ENCODE assay signal across 8 mouse cellular contexts in the genomic region with DNA sequence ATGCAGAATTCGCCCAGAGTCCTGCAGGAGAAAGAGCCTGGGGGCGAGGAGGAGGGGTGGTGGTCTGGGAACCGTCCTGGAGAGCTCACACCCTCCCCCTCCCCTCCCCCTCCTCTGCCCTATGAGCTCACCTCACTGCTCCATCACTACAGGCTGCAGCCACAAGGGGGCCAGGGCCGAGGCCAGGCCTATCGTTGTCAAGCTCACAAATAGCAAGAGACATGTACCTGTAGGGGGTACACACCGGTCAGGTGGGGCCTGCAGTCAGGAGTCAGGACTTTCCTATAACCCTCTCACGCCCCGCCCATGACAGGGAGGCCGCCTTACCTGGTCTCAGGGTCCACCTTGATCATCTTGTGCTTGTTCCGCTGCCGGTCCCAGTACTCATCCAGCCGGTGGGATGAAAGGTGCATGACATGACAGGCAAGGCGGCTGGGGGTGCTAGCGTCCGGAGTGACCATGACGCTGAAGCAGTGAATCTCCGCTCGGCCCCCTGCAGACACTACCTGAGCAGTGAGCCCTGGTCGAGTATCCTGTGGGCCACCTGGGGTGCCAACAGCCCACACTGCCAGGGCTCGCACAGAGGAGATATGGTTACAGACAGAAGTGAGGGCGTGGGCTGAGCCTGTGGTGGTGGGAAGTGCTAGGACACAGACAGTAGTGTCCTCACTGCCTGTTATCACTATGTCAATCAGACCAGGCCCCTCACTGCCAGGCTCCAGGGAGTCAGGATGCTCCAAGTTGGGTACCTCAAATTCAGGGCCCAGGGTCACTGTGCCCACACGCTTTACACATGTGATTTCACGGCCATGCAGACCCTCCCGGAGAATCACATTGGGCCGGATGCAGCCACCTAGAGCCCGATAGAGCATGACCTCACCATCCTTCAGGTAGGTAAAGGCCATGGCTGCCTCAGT. TPM values are rescaled to one million over a fixed set of nuclear protein-coding genes. Genes with fewer than 3 reads are reported as not detected.
DNase-seq lines count a peak whose midpoint lies in the region; ATAC-seq and TF ChIP-seq lines count a peak whose summit lies in the region.

No protein-coding gene starts in this region.

- 62% methylated on average over 26 of the region's 26 CpGs for WGBS in heart, adult 2 months
- WGBS in embryonic facial prominence, embryonic 14.5 days, result 59% methylated on average over 25 of the region's 26 CpGs

- TF ChIP-seq EP300 in heart, adult 2 months (IDR thresholded peaks at IDR 0.05; ENCODE audit: insufficient read depth, low read depth, low read length), result no peak

- no peak overlapping the region for H3K4me2 ChIP-seq in embryonic facial prominence, embryonic 14.5 days (ENCODE audit: low read depth, low read length)

- peaks cover 5% of the 10 kb centered on the region for H3K4me1 ChIP-seq in heart, adult 2 months (ENCODE audit: control insufficient read depth, insufficient read depth, low read length)
- H3K4me1 ChIP-seq in embryonic facial prominence, embryonic 14.5 days (ENCODE audit: control insufficient read depth, insufficient read depth, low read length), result peaks cover 20% of the 10 kb centered on the region

- TF ChIP-seq CTCF in heart, adult 2 months (IDR thresholded peaks at IDR 0.05), result peak; percentile 55

- TF ChIP-seq POLR2A in heart, adult 2 months (IDR thresholded peaks at IDR 0.05; ENCODE audit: insufficient read depth, low read depth, low read length), result no peak

- H3K9me3 ChIP-seq in embryonic facial prominence, embryonic 14.5 days (ENCODE audit: control insufficient read depth, low read length), result no peaks in the 10 kb centered on the region

- H3K79me2 ChIP-seq in heart, adult 2 months (replicated peaks; ENCODE audit: control insufficient read depth, insufficient read depth, low read length), result no peaks in the 10 kb centered on the region; the same call in 1 of the 2 replicates

- no peaks in the 10 kb centered on the region for H3K27me3 ChIP-seq in heart, adult 2 months (ENCODE audit: control insufficient read depth, insufficient read depth, low read length)
- H3K27me3 ChIP-seq in embryonic facial prominence, embryonic 14.5 days (replicated peaks; ENCODE audit: control insufficient read depth, insufficient read depth, low read length), result no peaks in the 10 kb centered on the region

- no peak overlapping the region for H3K27ac ChIP-seq in heart, adult 2 months
- H3K27ac ChIP-seq in embryonic facial prominence, embryonic 14.5 days (replicated peaks; ENCODE audit: low read depth, low read length), result no peak overlapping the region

- H3K9ac ChIP-seq in heart, adult 2 months (ENCODE audit: low read depth, low read length), result no peak overlapping the region
- H3K9ac ChIP-seq in embryonic facial prominence, embryonic 14.5 days (ENCODE audit: low read depth, low read length), result no peak overlapping the region

- no peak overlapping the region for H3K4me3 ChIP-seq in heart, adult 2 months
- H3K4me3 ChIP-seq in embryonic facial prominence, embryonic 14.5 days (ENCODE audit: low read depth, low read length), result no peak overlapping the region

- no peaks in the 10 kb centered on the region for H3K36me3 ChIP-seq in heart, adult 2 months (ENCODE audit: control insufficient read depth, insufficient read depth, low read length)
- peaks cover 56% of the 10 kb centered on the region for H3K36me3 ChIP-seq in embryonic facial prominence, embryonic 14.5 days (ENCODE audit: control insufficient read depth, insufficient read depth, low read length)

- intact Hi-C loops in heart, adult 2 months (cut with DNase I), result no loop called here
- intact Hi-C loops in heart, postnatal 36 days (cut with DNase I), result no loop called here

- DNase-seq in heart, adult 2 months, result no peak
- no peak for DNase-seq in heart, postnatal 36 days
- DNase-seq in urinary bladder, postnatal 4 days (ENCODE audit: low spot score in 2 of 2), result peak; percentile 58 to 79
- no peak for DNase-seq in urinary bladder, postnatal 36 days (ENCODE audit: low spot score in 2 of 2)
- peak; percentile 58 for DNase-seq in embryonic facial prominence, embryonic 14.5 days (ENCODE audit: low spot score)
- DNase-seq in kidney, postnatal 25 days, result peak; percentile 75 to 84
- DNase-seq in naive thymus-derived CD4-positive, alpha-beta T cell, adult 2 months (ENCODE audit: low read depth), result peak; percentile 78
- no peak for DNase-seq in frontal cortex, postnatal 25 days (ENCODE audit: low spot score in 2 of 2)

- ATAC-seq in embryonic facial prominence, embryonic 14.5 days (ENCODE audit: low read depth), result no peak

RNA-seq across cellular contexts. Expression of a gene that starts 4.3 kb away (rescaled TPM):
- 10 to 100 TPM; 22.8 to 25.6 TPM for total RNA-seq in heart, adult 2 months (2021)
- polyA plus RNA-seq in heart, adult 2 months (2012; rRNA removed), result 79.2 and 81.5 TPM in 2 replicates
- 10 to 100 TPM; 21.2 to 24.3 TPM for total RNA-seq in heart, postnatal 36 days (2021)
- 116 and 120 TPM in 2 replicates for polyA plus RNA-seq in embryonic facial prominence, embryonic 14.5 days (2014; fragmentation: Nextera tagmentation; extraction: Ambion mirVana)

RNA-seq across cellular contexts. Expression of a gene that starts 4.5 kb away (rescaled TPM):
- total RNA-seq in heart, adult 2 months (2021), result 10 to 100 TPM; 13.3 to 17.2 TPM
- 16.5 and 21.9 TPM in 2 replicates for polyA plus RNA-seq in heart, adult 2 months (2012; rRNA removed)
- 10 to 100 TPM; 12.1 to 19.5 TPM for total RNA-seq in heart, postnatal 36 days (2021)
- 78.9 and 91.1 TPM in 2 replicates for polyA plus RNA-seq in embryonic facial prominence, embryonic 14.5 days (2014; fragmentation: Nextera tagmentation; extraction: Ambion mirVana)

RNA-seq across cellular contexts. Expression of a gene that starts 6.8 kb away (rescaled TPM):
- total RNA-seq in heart, adult 2 months (2021), result 10 to 100 TPM; 61.9 to 88.1 TPM
- 60.7 and 69.1 TPM in 2 replicates for polyA plus RNA-seq in heart, adult 2 months (2012; rRNA removed)
- 10 to 100 TPM; 69.2 to 76.5 TPM for total RNA-seq in heart, postnatal 36 days (2021)
- 59.6 and 61.9 TPM in 2 replicates for polyA plus RNA-seq in embryonic facial prominence, embryonic 14.5 days (2014; fragmentation: Nextera tagmentation; extraction: Ambion mirVana)

RNA-seq across cellular contexts. Expression of a gene that starts 13.9 kb away (rescaled TPM):
- 10 to 100 TPM; 47.8 to 51.2 TPM for total RNA-seq in heart, adult 2 months (2021)
- 55.5 and 65.0 TPM in 2 replicates for polyA plus RNA-seq in heart, adult 2 months (2012; rRNA removed)
- 10 to 100 TPM; 48.7 to 52.2 TPM for total RNA-seq in heart, postnatal 36 days (2021)
- polyA plus RNA-seq in embryonic facial prominence, embryonic 14.5 days (2014; fragmentation: Nextera tagmentation; extraction: Ambion mirVana), result 173 and 202 TPM in 2 replicates

RNA-seq across cellular contexts. Expression of a gene that starts 23.4 kb away (rescaled TPM):
- total RNA-seq in heart, adult 2 months (2021), result 10 to 100 TPM; 14.2 to 15.3 TPM
- 21.0 and 25.2 TPM in 2 replicates for polyA plus RNA-seq in heart, adult 2 months (2012; rRNA removed)
- 10 to 100 TPM; 13.9 to 16.9 TPM for total RNA-seq in heart, postnatal 36 days (2021)
- 7.4 and 7.8 TPM in 2 replicates for polyA plus RNA-seq in embryonic facial prominence, embryonic 14.5 days (2014; fragmentation: Nextera tagmentation; extraction: Ambion mirVana)

Comparison
In these comparisons a context has a peak if more than half of its experiments do, and no peak if none do; other contexts are left out.
1. DNase-seq: peak in urinary bladder, postnatal 4 days (2 of 2), embryonic facial prominence, embryonic 14.5 days (single experiment), kidney, postnatal 25 days (2 of 2) and naive thymus-derived CD4-positive, alpha-beta T cell, adult 2 months (single experiment); none in heart, adult 2 months (0 of 2), heart, postnatal 36 days (0 of 2), urinary bladder, postnatal 36 days (0 of 2) and frontal cortex, postnatal 25 days (0 of 2).